Mouse (Mus musculus) gastrocnemius, adult 2 months (tissue): ENCODE measurements around the gene Ank. TPM values are rescaled to one million over a fixed set of nuclear protein-coding genes. Genes with fewer than 3 reads are reported as not detected.
"Not testable (repeated sequence)": the region's sequence is repeated elsewhere in the genome, so short reads cannot be mapped to it uniquely, and the experiment has no call there.

Experiments used
- DNase-seq: peaks from one replicate; pipeline ENCODE4 v3.0.0; 2022
- H3K27ac ChIP-seq: fragments of 200-600 bp; 2 replicates; pipeline ENCODE4 v1.8.1; 2022; ENCODE audit warnings: mild to moderate bottlenecking
- H3K4me3 ChIP-seq: fragments of 200-600 bp; 2 replicates; pipeline ENCODE4 v1.8.1; 2022; ENCODE audit warnings: mild to moderate bottlenecking, moderate library complexity
- CTCF ChIP-seq: fragments of 200-600 bp; IDR thresholded peaks from 2 replicates; pipeline ENCODE4 v1.8.1; 2022; ENCODE audit warnings: antibody characterized with exemption, mild to moderate bottlenecking, moderate library complexity
- intact Hi-C: fragments of 180-260 bp; cut with DNase I; formaldehyde crosslinking; loops from one replicate; pipeline ENCODE4 v1.15.1; 2025
- total RNA-seq, 2 experiments: library from RNA; stranded (reverse); gene quantifications; 2 replicates each; pipeline ENCODE4 v1.2.3; 2021

Ank gene
- total RNA-seq, 2 experiments from 2014 or later, result 134 to 142 TPM

DNA sequence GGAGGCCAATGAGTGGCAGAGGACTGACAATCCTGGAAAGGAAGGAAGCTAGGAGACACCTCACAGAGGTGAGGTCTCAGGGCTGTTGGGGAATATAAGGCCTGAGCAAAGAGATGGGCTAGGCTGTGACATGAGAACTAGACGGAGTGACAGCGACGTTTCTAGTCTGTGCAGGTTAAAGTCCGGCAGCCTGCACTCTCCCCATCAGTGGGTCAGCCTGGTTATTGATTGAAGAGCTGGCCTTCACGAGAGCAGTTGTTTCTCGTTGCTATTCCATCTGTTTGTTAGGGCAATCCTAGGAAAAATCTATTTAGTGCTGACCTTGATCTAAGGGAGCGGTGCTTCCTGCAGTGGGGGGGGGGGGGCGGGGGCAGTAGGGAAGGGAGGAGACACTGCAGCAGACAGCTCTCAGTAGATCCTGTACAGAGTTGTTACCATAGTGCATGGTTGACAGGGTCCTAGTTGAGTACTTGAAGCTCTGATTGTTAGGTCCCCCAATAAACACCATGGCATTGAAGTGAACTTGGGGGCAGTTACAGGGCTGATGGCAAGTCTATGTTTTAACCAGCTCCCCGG lies 21.6 kb upstream of the Ank start:
- intact Hi-C loops, result no loop called here
- TF ChIP-seq CTCF, result no peak
- no peak for DNase-seq
- H3K4me3 ChIP-seq, result no peak overlapping the region
- H3K27ac ChIP-seq, result no peak overlapping the region

DNA sequence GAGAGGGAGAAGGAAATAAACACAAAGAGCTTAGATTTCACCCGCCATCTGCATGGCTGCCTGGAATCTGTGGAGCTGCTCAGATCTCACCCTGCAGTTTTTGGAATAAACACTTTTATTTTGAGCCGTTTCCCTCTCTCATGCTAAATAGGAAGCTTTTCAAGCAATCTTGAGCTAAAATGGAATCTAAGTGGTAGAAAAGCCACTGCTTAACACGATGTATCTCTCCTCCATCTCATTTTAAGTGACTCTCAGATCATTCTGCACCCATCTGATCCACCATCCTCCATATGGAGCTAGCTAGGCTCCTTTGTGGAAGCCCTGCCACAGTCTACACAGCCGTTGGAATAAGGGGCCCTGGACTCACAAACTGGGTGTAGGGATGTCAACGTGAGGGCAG lies 15.8 kb upstream of the Ank start:
- intact Hi-C loops, result no loop called here
- Histone ChIP-seq H3K4me3 (no peak overlapping the region), H3K27ac (no peak overlapping the region)
- DNase-seq, result no peak
- TF ChIP-seq CTCF, result no peak

DNA sequence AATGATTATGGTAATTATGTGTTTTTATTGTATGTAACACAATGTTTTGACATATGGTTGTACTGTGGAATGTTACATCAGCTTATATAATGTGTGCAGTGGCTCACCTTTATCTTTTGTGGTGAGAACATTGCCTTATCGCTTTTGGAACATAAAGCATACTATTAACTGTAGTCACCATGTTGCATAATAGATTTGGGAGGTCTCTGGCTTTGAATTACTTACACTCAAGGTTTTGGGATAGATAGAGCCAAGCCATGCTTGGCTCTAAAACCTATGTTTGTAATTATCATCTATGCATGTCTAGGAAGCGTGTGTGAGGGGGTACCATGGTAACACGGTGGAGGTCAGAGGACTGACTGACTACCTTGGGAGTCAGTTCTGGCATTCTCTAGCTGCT lies 14.7 kb upstream of the Ank start:
- no peak for TF ChIP-seq CTCF
- no peak for DNase-seq
- no peak overlapping the region for H3K4me3 ChIP-seq
- intact Hi-C loops, result no loop called here
- no peak overlapping the region for H3K27ac ChIP-seq

DNA sequence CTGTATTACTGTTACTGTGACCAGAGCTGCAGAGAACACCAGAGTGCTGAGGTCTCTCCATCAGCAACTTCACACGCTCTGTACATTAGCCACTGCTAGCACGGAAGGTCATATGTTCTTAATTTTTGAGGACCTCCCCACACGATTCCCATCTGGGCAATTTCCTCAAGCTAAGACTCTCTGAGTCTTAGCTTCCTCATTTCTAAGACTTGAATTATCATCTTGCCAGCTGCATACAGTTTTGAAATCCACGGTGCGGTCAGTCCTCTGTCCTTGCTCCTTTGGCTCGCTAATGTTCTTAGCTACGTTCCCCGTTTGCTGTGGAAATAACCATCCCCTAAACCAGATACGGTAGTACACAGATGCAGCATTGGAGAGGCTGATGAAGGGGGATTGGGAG lies 14.0 kb upstream of the Ank start:
- no peak for TF ChIP-seq CTCF
- intact Hi-C loops, result no loop called here
- Histone ChIP-seq H3K4me3 (no peak overlapping the region), H3K27ac (no peak overlapping the region)
- DNase-seq, result no peak

DNA sequence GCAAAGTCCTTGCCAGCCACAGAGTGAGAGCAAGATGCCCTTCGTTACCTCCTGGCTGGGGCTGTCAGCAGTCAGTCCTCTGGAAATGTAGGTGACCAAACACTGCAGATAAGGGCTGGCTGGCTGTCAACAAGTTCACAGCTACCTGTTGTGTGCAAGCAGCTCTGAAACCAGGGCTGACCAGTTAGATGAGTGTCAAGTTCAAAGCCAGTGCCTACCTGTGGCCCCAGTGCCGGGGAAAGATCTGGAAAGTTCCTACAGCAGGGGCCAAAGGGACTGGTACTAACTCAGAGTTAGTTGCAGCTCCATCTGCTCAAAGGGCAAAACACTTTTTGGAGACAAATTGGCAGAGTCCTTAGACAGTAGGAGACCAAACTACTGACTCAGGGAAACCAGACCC lies 9.5 kb upstream of the Ank start:
- intact Hi-C loops, result no loop called here
- no peak overlapping the region for H3K27ac ChIP-seq

DNA sequence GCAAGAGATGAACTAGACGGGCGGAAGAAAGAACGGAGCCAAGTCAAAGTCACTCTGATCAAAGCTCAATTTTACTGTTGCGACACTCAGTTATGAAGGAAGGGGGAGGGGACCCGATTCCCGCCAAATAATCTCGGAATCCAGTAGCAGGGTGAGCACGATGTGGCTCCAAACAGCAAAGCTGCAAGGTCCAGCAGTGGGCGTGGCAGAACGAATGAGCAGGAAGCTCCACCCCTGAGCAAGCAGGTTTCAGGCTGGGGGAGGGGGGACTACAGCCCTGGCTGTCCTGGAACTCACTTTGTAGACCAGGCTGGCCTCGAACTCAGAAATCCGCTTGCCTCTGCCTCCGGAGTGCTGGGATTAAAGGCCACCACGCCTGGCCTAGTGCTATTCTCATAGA lies 6.7 kb upstream of the Ank start:
- H3K4me3 ChIP-seq, H3K27ac ChIP-seq, DNase-seq, intact Hi-C loops: not testable (repeated sequence)

More for the DNA sequence above, 9.5 kb upstream of the Ank start:
- no peak overlapping the region for H3K4me3 ChIP-seq
- no peak for DNase-seq
- TF ChIP-seq CTCF, result no peak

DNA sequence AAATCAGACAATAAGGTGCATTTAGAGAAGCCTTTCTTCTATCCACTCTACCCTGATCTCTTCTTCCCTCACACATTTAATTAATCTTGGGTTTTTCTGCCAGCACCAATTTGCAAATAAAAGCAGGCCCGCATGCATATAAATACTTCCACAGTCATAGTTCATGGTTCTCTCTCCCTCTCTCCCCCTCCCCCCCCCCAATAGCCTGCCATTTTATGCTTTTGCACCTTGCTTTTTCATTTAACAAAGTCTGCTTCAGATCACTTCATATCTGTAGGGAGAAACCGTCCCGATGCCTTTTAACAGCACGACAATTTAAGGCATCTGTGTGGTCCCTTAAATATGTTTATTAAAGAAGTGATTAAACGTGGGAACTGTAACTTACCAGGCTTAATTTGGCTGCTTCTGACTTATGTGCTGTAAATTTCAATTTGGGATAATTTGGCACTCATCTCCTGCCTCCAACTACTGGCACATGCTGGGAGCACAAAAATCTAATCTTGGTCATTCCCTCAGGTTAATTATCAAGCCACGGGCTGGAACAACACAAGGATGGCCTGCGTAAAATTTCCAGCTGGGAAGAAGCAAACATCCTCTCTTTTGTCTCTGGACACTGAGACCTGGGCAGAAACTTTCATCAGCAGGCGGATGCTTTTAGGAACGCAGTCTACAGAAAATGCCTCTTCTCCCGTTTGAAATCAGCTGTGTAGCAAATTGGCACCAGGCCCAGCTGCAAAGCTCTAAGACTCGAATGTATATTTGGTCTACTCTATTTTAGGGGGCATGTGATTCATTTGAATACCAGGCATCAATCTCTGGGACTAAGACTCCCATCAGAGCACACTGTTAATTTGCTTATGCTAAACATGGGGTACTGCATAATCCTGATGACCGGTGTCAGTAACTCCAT lies 4.9 kb upstream of the Ank start:
- intact Hi-C loops, result no loop called here
- no peak overlapping the region for H3K4me3 ChIP-seq
- no peak overlapping the region for H3K27ac ChIP-seq
- DNase-seq, result no peak
- no peak for TF ChIP-seq CTCF

DNA sequence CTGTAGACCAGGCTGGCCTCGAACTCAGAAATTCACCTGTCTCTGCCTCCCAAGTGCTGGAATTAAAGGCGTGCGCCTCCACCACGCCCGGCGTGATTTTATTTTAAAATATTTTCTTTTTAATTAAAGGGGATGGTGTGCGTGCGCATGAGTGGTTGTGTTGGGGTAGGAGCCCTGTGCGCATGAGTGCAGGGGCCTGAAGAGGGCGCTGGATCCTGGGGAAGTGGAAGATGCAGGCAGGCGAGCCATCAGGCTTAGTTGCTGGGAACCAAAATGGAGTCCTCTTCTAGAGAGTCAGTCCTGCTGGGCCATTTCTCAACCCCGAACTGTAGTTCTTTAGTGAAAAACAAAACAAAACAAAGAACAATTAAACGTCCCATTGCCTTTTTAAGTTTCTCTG lies 2.6 kb upstream of the Ank start:
- DNase-seq, result no peak
- H3K4me3 ChIP-seq, result no peak overlapping the region
- no peak overlapping the region for H3K27ac ChIP-seq
- no peak for TF ChIP-seq CTCF
- intact Hi-C loops, result no loop called here

DNA sequence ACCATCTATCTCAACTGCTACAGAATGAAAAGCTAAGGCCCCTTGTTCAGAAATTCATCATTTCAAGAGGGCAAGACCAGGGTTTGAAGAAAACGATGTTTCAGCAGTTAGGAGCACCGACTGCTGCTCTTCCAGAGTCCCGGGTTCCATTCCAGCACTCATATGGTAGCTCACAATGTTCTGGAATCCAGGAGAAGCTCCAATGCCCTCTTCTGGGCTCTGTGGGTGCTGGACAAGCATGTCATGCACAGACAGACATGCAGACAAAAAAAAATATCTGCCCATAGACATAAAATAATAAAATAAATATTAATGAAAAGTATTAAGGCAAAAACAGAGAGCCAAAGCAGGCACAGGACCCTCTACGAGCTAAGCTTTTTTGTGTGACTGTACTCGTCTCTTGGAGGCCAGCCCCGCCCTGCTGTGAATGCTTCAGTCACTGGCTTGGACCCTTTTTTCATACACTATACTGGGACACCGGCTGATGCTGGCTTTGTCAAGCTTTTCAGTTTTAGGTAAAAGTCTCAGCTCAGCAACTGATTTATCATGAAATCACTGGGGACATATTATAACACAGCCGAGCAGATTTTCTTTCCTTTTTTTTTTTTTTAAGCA lies 979 bp upstream of the Ank start:
- Histone ChIP-seq H3K4me3 (peak overlapping the region; percentile 95), H3K27ac (peak overlapping the region; percentile 93)
- no peak for TF ChIP-seq CTCF
- no peak for DNase-seq
- intact Hi-C loops, result loop anchor here (2.0 to 5.0 kb wide), 3 partner anchors 37 to 139 kb away; no protein-coding TSS in a partner anchor

DNA sequence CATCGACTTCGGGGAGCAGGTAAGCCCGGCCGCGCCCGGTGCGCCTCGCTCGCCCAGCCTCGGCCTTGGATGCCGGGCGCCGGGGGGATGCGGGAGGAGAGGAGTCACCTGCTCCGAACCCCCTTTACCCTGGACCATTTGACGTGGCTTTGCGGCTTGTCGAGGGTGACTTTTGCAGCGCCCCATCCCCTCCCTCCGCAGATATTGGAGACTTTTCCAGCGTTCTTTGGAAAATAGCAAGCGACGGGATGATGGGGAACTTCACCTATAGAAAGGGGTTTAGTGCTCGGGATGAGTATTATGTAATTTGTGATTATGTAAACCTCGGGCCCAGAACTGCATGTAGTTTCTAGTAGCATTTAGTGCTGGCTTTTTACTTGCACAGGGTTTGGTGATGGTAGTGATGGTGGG lies 609 bp downstream of the Ank start:
- Histone ChIP-seq H3K4me3 (peak overlapping the region; percentile 95), H3K27ac (peak overlapping the region; percentile 96)
- no peak for TF ChIP-seq CTCF
- DNase-seq, result no peak
- intact Hi-C loops, result loop anchor here (2.0 to 5.0 kb wide), 3 partner anchors 35 to 140 kb away; no protein-coding TSS in a partner anchor

DNA sequence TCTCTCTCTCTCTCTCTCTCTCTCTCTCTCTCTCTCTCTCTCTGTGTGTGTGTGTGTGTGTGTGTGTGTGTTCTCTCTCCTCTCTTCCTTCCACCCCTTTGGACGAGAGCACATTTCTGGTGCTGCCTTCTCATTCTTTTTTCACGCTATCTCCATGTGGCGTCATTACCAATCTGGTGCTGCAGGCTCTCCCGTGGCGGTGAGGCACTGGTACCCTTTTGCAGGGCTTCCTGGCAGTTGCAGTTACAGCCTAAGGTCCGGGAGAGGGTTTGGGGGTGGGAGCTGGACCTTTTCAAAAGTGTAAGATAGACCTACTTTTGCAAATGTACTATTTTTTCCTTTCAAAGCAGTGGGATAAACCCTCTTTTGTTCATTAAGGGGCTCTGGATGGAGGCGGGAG lies 1.2 kb downstream of the Ank start:
- H3K27ac ChIP-seq, result peak overlapping the region; percentile 96
- DNase-seq, result no peak
- intact Hi-C loops, result loop anchor here (2.0 to 5.0 kb wide), 3 partner anchors 35 to 141 kb away; no protein-coding TSS in a partner anchor
- TF ChIP-seq CTCF, result no peak
- H3K4me3 ChIP-seq, result peak overlapping the region; percentile 95

DNA sequence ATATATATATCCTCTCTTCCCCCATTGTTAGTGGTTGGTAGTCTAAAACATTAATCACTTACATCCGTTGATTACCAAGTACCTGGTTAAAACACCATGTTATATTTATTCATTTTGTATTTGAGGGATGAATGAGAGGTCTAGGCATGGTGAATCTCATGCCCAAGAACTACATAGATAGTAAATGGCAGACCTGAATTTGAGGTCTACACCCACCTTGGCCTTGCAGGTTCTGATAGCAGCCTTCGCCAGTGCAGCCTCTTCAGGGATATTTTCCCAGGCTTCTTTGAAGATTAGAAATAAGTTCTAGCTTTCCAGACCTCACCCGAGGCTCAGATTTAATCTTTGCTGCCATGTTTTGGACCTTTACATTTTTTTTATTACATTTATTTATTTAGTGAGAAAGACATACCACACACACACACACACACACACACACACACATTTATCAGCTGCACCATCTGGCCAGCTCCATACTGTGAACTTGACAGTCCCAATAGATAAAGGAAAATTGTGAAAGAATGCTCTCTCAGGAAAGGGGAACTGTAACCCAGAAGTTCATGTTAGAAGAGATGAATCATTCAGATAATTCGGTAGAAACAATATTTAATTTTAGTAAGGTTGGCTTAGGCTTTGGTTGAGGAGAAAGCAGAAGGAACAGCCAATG lies 2.5 kb downstream of the Ank start:
- intact Hi-C loops, result loop anchor here (1.0 to 5.0 kb wide), 2 partner anchors 33 to 108 kb away; no protein-coding TSS in a partner anchor
- no peak for DNase-seq
- no peak overlapping the region for H3K27ac ChIP-seq
- H3K4me3 ChIP-seq, result no peak overlapping the region
- TF ChIP-seq CTCF, result no peak

DNA sequence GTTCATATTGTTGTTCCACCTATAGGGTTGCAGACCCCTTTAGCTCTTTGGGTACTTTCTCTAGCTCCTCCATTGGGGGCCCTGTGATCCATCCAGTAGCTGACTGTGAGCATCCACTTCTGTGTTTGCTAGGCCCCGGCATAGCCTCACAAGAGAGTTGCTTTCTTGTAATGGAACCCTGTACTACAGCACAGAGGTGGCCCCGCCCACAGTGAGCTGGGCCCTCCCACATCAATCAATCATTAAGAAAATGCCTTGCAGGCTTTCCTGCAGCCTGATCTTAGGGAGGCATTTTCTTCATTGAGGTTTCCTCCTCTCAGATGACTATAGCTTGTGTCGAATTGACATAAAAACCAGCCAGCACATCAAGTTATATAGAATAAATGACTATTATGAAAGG lies 3.9 kb downstream of the Ank start:
- DNase-seq, H3K27ac ChIP-seq, intact Hi-C loops, H3K4me3 ChIP-seq: not testable (repeated sequence)
